Mouse (Mus musculus): Measurements from ENCODE around the gene Exoc3l. TPM values are rescaled to one million over a fixed set of nuclear protein-coding genes. Genes with fewer than 3 reads are reported as not detected.
A peak's percentile ranks its signal among the peaks of the same experiment; 100 is the strongest.

Gene Exoc3l
- polyA plus RNA-seq, 1 experiment from 2014 or later = 11.1 TPM

- Histone ChIP-seq H3K27me3 (no peaks in the 10 kb centered on the region), H3K9ac (no peak overlapping the region), H3K4me3 (no peak overlapping the region), H3K27ac (no peak overlapping the region), H3K4me1 (peaks cover 1% of the 10 kb centered on the region), H3K4me2 (no peak overlapping the region), H3K9me3 (no peaks in the 10 kb centered on the region), H3K36me3 (peaks cover 94% of the 10 kb centered on the region)
- no peak for ATAC-seq (ENCODE audit: insufficient number of reproducible peaks, insufficient read depth, low FRiP score, low TSS enrichment, low read depth)
- 93% methylated on average over 1 of the region's 1 CpGs for WGBS
Measured at GRCm38 (mm10) chr8:105311718-105312117, 15.8 kb upstream of the Exoc3l start.

- no peaks in the 10 kb centered on the region for H3K27me3 ChIP-seq
- no peak overlapping the region for H3K27ac ChIP-seq
- H3K4me1 ChIP-seq = peaks cover 16% of the 10 kb centered on the region
- no peaks in the 10 kb centered on the region for H3K9me3 ChIP-seq
- H3K9ac ChIP-seq = no peak overlapping the region
- peaks cover 83% of the 10 kb centered on the region for H3K36me3 ChIP-seq
- 87% methylated on average over 8 of the region's 8 CpGs for WGBS
- H3K4me2 ChIP-seq = no peak overlapping the region
- no peak for ATAC-seq (ENCODE audit: insufficient number of reproducible peaks, insufficient read depth, low FRiP score, low TSS enrichment, low read depth)
- H3K4me3 ChIP-seq = no peak overlapping the region
Measured at GRCm38 (mm10) chr8:105310118-105310517, 14.2 kb upstream of the Exoc3l start.

- ATAC-seq (ENCODE audit: insufficient number of reproducible peaks, insufficient read depth, low FRiP score, low TSS enrichment, low read depth) = no peak
- WGBS = 79% methylated on average over 15 of the region's 15 CpGs
- Histone ChIP-seq H3K27me3 (no peaks in the 10 kb centered on the region), H3K27ac (no peak overlapping the region), H3K9me3 (no peaks in the 10 kb centered on the region), H3K4me3 (no peak overlapping the region), H3K36me3 (peaks cover 81% of the 10 kb centered on the region), H3K4me1 (peaks cover 24% of the 10 kb centered on the region), H3K4me2 (no peak overlapping the region), H3K9ac (no peak overlapping the region)
Measured at GRCm38 (mm10) chr8:105309142-105309847, 13.4 kb upstream of the Exoc3l start.

DNA sequence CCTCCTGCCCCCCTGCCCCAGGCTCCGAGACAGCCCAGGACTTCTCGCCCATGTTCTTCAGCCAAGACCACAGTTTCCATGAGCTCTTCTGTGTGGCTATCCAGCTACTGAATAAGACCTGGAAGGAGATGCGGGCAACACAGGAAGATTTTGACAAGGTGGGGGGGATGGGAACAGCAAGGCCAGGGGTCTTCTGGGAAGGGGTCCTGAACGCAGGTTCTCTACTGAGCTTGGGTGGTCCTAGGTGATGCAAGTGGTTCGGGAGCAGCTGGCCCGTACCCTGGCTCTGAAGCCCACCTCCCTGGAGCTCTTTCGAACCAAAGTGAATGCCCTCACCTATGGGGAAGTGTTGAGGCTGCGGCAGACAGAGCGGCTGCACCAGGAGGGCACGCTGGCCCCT, 12.5 kb upstream of the Exoc3l start:
- H3K4me2 ChIP-seq = no peak overlapping the region
- WGBS = 92% methylated on average over 10 of the region's 10 CpGs
- no peak overlapping the region for H3K4me3 ChIP-seq
- H3K36me3 ChIP-seq = peaks cover 79% of the 10 kb centered on the region
- H3K9ac ChIP-seq = no peak overlapping the region
- peaks cover 28% of the 10 kb centered on the region for H3K4me1 ChIP-seq
- no peak for ATAC-seq (ENCODE audit: insufficient number of reproducible peaks, insufficient read depth, low FRiP score, low TSS enrichment, low read depth)
- no peaks in the 10 kb centered on the region for H3K9me3 ChIP-seq
- H3K27me3 ChIP-seq = no peaks in the 10 kb centered on the region
- no peak overlapping the region for H3K27ac ChIP-seq

DNA sequence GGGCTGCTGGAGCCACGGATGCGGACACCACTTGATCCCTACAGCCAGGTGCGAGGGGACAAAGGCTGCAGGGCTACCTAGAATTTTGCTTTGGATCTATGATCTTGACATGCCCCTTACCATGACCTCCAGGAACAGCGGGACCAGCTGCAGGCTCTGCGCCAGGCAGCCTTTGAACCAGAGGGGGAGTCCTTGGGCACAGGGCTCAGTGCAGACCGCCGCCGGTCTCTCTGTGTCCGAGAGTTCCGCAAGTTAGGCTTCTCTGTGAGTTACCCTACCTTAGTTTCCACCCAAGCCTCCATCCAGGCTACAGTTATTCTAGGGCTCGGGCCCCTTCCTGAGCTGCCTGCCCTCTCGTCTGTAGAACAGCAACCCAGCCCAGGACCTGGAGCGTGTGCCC, 11.8 kb upstream of the Exoc3l start:
- no peak overlapping the region for H3K9ac ChIP-seq
- no peaks in the 10 kb centered on the region for H3K27me3 ChIP-seq
- H3K36me3 ChIP-seq = peaks cover 79% of the 10 kb centered on the region
- H3K27ac ChIP-seq = no peak overlapping the region
- no peaks in the 10 kb centered on the region for H3K9me3 ChIP-seq
- H3K4me3 ChIP-seq = no peak overlapping the region
- WGBS = 96% methylated on average over 13 of the region's 13 CpGs
- no peak overlapping the region for H3K4me2 ChIP-seq
- peaks cover 28% of the 10 kb centered on the region for H3K4me1 ChIP-seq
- ATAC-seq (ENCODE audit: insufficient number of reproducible peaks, insufficient read depth, low FRiP score, low TSS enrichment, low read depth) = no peak

- H3K4me2 ChIP-seq = peak overlapping the region; percentile 71
- H3K27me3 ChIP-seq = no peaks in the 10 kb centered on the region
- H3K27ac ChIP-seq = peak overlapping the region; percentile 80
- WGBS = 24% methylated on average over 5 of the region's 5 CpGs
- no peaks in the 10 kb centered on the region for H3K9me3 ChIP-seq
- H3K4me1 ChIP-seq = peaks cover 28% of the 10 kb centered on the region
- H3K4me3 ChIP-seq = peak overlapping the region; percentile 43
- peak; percentile 1; the same call in 1 of the 2 replicates for ATAC-seq (ENCODE audit: insufficient number of reproducible peaks, insufficient read depth, low FRiP score, low TSS enrichment, low read depth)
- H3K9ac ChIP-seq = peak overlapping the region; percentile 70
- H3K36me3 ChIP-seq = peaks cover 79% of the 10 kb centered on the region
Measured at GRCm38 (mm10) chr8:105306146-105306691, 10.3 kb upstream of the Exoc3l start.

DNA sequence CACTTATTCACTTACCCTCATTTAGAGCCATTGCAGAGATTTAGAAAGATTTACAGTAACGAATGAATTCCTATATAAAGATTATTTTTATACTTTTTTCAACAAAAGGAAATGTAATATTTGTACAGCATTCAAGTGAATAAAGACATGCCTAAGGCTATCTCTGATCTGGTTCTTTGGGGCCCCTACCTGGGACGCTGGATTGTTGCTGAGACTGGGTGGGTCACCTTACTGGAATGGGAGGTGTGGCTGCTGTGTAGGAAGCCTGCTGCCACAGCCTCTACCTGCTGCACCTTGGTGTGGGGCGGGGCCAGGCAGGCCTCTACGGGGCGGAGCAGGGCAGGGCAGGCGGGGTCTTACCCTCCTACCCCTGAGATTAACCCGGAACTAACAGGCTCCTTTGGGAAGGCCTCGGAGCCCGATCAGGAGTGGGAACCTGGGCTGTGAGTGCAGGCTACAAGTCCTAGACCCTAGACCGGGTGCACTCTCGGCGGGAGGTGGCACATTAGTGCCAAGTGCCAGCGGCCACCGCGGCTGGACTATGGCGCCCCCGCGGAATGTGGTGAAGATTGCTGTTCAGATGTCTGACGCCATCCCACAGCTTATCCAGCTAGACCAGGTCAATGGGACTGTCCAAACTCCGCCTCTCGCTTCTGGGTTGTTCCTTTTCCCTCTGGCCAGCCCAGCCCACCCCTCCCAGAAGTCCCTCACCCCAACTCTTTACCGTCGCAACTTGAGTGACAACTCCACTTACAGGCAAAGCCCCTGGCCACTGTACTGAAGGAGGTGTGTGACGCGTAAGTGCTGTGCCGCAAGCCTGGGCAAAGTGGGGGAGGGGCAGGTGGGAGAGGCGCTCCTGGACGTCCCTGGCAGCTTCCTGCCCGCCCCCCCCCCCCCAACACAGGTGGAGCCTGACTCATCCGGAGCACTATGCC, 9.6 kb upstream of the Exoc3l start, which contains the start of gene Elmo3:
Gene Elmo3 (plus strand): TSS at position 391 of the 935 bp plus-strand sequence.
- peak within 1 kb of the TSS; percentile 71 for H3K4me2 ChIP-seq
- ATAC-seq (ENCODE audit: insufficient number of reproducible peaks, insufficient read depth, low FRiP score, low TSS enrichment, low read depth) = peak; percentile 60
- H3K9ac ChIP-seq = peak within 1 kb of the TSS; percentile 70
- peak within 1 kb of the TSS; percentile 43 for H3K4me3 ChIP-seq
- WGBS = 10% methylated on average over 27 of the region's 30 CpGs
- no peaks in the 10 kb centered on the region for H3K9me3 ChIP-seq
- peaks cover 79% of the 10 kb centered on the region for H3K36me3 ChIP-seq
- H3K4me1 ChIP-seq = peaks cover 28% of the 10 kb centered on the region
- H3K27me3 ChIP-seq = no peaks in the 10 kb centered on the region
- peak within 1 kb of the TSS; percentile 80 for H3K27ac ChIP-seq

- H3K36me3 ChIP-seq = peaks cover 80% of the 10 kb centered on the region
- peak overlapping the region; percentile 80 for H3K27ac ChIP-seq
- no peak overlapping the region for H3K9ac ChIP-seq
- WGBS = 49% methylated on average over 9 of the region's 9 CpGs
- no peak overlapping the region for H3K4me3 ChIP-seq
- H3K4me2 ChIP-seq = peak overlapping the region; percentile 71; the same call in 1 of the 2 replicates
- H3K9me3 ChIP-seq = no peaks in the 10 kb centered on the region
- ATAC-seq (ENCODE audit: insufficient number of reproducible peaks, insufficient read depth, low FRiP score, low TSS enrichment, low read depth) = no peak
- peaks cover 28% of the 10 kb centered on the region for H3K4me1 ChIP-seq
- no peaks in the 10 kb centered on the region for H3K27me3 ChIP-seq
Measured at GRCm38 (mm10) chr8:105304325-105305210, 8.7 kb upstream of the Exoc3l start.

- Histone ChIP-seq H3K4me2 (no peak overlapping the region), H3K9ac (no peak overlapping the region), H3K9me3 (no peaks in the 10 kb centered on the region), H3K27ac (peak overlapping the region; percentile 64), H3K4me3 (no peak overlapping the region), H3K36me3 (peaks cover 78% of the 10 kb centered on the region), H3K27me3 (no peaks in the 10 kb centered on the region), H3K4me1 (peaks cover 30% of the 10 kb centered on the region)
- no peak for ATAC-seq (ENCODE audit: insufficient number of reproducible peaks, insufficient read depth, low FRiP score, low TSS enrichment, low read depth)
- WGBS = 83% methylated on average over 9 of the region's 9 CpGs
Measured at GRCm38 (mm10) chr8:105303874-105304273, 8.0 kb upstream of the Exoc3l start.

DNA sequence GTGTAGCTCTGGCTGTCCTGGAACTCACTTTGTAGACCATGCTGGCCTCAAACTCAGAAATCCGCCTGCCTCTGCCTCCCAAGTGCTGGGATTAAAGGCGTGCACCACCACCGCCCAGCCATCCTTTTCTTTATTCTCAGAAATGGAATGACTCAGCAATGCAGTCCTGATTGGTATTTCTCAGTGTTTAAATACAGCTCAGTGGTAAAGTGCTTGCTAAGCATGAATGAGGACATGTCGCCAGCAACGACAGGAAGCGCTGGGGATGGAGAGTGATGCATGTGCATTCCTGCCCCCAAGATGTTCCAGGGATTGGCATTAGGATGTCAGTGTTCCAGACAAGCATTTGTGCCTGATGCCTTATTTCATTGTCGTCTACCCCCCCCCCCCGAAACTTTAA, 7.5 kb upstream of the Exoc3l start:
- no peaks in the 10 kb centered on the region for H3K9me3 ChIP-seq
- H3K27ac ChIP-seq = no peak overlapping the region
- H3K27me3 ChIP-seq = no peaks in the 10 kb centered on the region
- H3K9ac ChIP-seq = no peak overlapping the region
- no peak overlapping the region for H3K4me2 ChIP-seq
- H3K36me3 ChIP-seq = peaks cover 77% of the 10 kb centered on the region
- no peak for ATAC-seq (ENCODE audit: insufficient number of reproducible peaks, insufficient read depth, low FRiP score, low TSS enrichment, low read depth)
- H3K4me1 ChIP-seq = peaks cover 35% of the 10 kb centered on the region
- no peak overlapping the region for H3K4me3 ChIP-seq
- WGBS = 85% methylated on average over 8 of the region's 8 CpGs

DNA sequence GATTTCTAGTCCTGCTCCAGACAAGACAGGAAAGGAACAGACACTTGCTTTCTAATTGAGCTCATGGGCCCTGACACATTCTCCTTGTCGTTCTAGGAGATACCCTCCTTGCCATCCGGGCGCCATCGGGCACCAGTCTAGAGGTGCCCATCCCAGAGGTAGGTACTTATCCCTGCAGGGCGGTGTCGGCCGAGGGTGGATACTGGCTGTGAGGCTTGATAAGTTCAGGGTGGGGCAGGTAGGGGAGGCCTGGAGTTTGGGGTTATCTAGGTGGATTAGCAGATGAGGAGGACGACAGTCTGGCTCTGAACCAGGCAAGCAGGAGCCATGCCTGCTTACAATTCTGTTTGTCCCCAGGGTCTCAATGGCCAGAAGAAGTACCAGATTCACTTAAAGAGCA, 4.1 kb upstream of the Exoc3l start:
- Histone ChIP-seq H3K9ac (no peak overlapping the region), H3K9me3 (no peaks in the 10 kb centered on the region), H3K4me3 (no peak overlapping the region), H3K27ac (no peak overlapping the region), H3K4me1 (peaks cover 26% of the 10 kb centered on the region), H3K4me2 (no peak overlapping the region), H3K27me3 (no peaks in the 10 kb centered on the region), H3K36me3 (peaks cover 59% of the 10 kb centered on the region)
- ATAC-seq (ENCODE audit: insufficient number of reproducible peaks, insufficient read depth, low FRiP score, low TSS enrichment, low read depth) = no peak
- 92% methylated on average over 8 of the region's 8 CpGs for WGBS
